Mouse (Mus musculus): Measurements from ENCODE around the gene Smarcc1. TPM values are rescaled to one million over a fixed set of nuclear protein-coding genes. Genes with fewer than 3 reads are reported as not detected.

The Smarcc1 gene
- polyA plus RNA-seq, 1 experiment from 2014 or later = 58.1 TPM

DNA sequence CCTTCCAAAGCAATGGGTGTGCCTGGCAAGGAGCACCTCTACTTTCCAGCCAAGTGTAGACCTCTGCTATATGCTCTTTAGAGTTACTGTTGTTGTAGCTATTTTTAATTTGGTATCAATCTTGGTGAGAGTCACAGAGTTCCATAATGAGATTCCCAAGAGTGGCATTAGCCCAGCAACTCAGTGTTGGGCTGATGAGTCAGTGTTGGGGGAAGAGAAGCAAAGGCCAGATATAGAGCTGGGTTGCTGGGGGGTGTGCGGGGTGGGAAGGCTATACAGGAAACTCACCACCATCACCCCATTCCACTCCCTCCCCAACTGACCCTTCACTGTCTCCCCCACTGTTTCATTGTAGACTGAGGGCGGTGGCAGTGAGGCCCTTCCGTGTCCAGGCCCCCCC lies 36.4 kb upstream of the Smarcc1 start:
- H3K4me3 ChIP-seq (replicated peaks; ENCODE audit: low read depth, low read length) = no peak overlapping the region
- ATAC-seq (replicated peaks; ENCODE audit: low FRiP score, low read depth) (0 out of 2 replicates have a peak, but pooled peaks have one; percentile 16), DNase-seq (ENCODE audit: low spot score) (no peak)
- no peaks in the 10 kb centered on the region for H3K27me3 ChIP-seq (ENCODE audit: insufficient read depth, low read length)
- H3K4me1 ChIP-seq (replicated peaks; ENCODE audit: insufficient read depth, low read length) = no peaks in the 10 kb centered on the region
- TF ChIP-seq CTCF (IDR thresholded peaks at IDR 0.05; ENCODE audit: low read depth) = no peak
- H3K9me3 ChIP-seq (replicated peaks; ENCODE audit: low read length) = no peaks in the 10 kb centered on the region
- H3K36me3 ChIP-seq (ENCODE audit: insufficient read depth, low read length) = peaks cover 58% of the 10 kb centered on the region
- no peak overlapping the region for H3K4me2 ChIP-seq (ENCODE audit: low read length)
- 92% methylated on average over 3 of the region's 3 CpGs for WGBS
- no peak overlapping the region for H3K27ac ChIP-seq
- no peak overlapping the region for H3K9ac ChIP-seq (ENCODE audit: low read depth, low read length)

DNA sequence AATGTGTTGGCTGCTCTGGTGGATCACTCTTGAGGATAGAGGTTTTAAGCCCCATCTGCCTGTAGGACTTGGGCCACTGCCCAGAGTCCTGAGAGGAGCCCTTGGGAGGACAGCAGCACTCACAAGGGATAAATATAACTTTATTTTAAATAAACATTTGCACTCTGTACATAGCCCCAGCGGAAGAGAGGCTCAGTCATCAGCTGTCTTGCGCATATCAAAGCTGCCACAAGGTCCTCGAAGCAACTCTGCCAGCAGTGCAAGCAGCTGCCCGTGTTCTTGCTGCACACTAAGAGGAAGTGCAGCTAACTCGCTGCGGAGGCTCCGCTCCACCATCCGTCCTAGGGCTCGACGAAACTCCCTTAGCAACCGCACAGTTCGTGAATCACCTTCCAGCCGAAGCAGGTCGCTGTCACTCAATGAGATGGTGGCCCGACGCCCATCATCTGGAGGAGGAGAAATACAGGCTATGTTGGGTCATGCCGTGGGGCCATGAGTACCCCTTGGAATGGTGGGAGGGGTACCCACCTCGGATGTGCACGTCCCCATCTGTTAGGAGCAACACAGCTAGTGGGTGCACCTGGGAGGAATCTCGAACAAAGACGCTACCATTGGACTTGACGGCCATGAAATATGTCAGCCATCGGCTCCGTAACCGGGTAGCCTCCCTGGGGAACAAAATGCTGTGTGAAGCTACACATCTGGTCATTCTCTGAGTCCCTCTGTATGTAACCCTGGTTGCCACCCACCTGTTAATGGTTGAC lies 33.1 kb upstream of the Smarcc1 start:
- H3K36me3 ChIP-seq (ENCODE audit: insufficient read depth, low read length) = peaks cover 85% of the 10 kb centered on the region
- H3K9me3 ChIP-seq (replicated peaks; ENCODE audit: low read length) = no peaks in the 10 kb centered on the region
- no peaks in the 10 kb centered on the region for H3K27me3 ChIP-seq (ENCODE audit: insufficient read depth, low read length)
- no peak overlapping the region for H3K27ac ChIP-seq
- no peak overlapping the region for H3K9ac ChIP-seq (ENCODE audit: low read depth, low read length)
- no peak overlapping the region for H3K4me2 ChIP-seq (ENCODE audit: low read length)
- H3K4me3 ChIP-seq (replicated peaks; ENCODE audit: low read depth, low read length) = no peak overlapping the region
- no peak for ATAC-seq (replicated peaks; ENCODE audit: low FRiP score, low read depth)
- no peaks in the 10 kb centered on the region for H3K4me1 ChIP-seq (replicated peaks; ENCODE audit: insufficient read depth, low read length)
- WGBS = 75% methylated on average over 25 of the region's 25 CpGs
- DNase-seq (ENCODE audit: low spot score) = peak; percentile 21
- no peak for TF ChIP-seq CTCF (IDR thresholded peaks at IDR 0.05; ENCODE audit: low read depth)

DNA sequence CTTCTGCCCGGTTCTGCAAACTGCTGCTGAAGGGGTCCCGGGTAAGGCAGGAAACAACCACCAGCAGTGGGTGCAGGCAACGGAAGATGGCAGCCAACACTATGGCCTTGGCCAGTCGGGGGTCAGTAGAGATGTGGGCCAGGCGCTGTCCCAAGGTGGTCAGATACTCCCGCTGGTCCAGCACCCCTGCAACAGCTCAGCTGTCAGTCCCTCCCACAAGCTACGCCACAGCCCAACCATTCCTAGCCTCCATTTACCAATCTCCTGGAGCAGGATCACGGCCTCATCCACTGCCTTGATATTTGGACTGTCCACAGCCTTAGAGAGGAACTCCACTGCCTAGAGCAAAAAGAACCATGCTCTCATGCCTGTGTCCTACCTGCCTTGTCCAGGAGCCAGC lies 31.8 kb upstream of the Smarcc1 start:
- 85% methylated on average over 8 of the region's 8 CpGs for WGBS
- Histone ChIP-seq H3K27me3 (ENCODE audit: insufficient read depth, low read length) (no peaks in the 10 kb centered on the region), H3K27ac (no peak overlapping the region), H3K9me3 (replicated peaks; ENCODE audit: low read length) (no peaks in the 10 kb centered on the region), H3K36me3 (ENCODE audit: insufficient read depth, low read length) (peaks cover 85% of the 10 kb centered on the region), H3K4me3 (replicated peaks; ENCODE audit: low read depth, low read length) (no peak overlapping the region), H3K4me2 (ENCODE audit: low read length) (no peak overlapping the region), H3K4me1 (replicated peaks; ENCODE audit: insufficient read depth, low read length) (no peaks in the 10 kb centered on the region), H3K9ac (ENCODE audit: low read depth, low read length) (no peak overlapping the region)
- TF ChIP-seq CTCF (IDR thresholded peaks at IDR 0.05; ENCODE audit: low read depth) = no peak
- DNase-seq (ENCODE audit: low spot score) = no peak
- ATAC-seq (replicated peaks; ENCODE audit: low FRiP score, low read depth) = no peak

GRCm38 (mm10) chr9:110093303-110093702 lies 24.2 kb upstream of the Smarcc1 start:
- H3K4me2 ChIP-seq (ENCODE audit: low read length) = no peak overlapping the region
- no peaks in the 10 kb centered on the region for H3K9me3 ChIP-seq (replicated peaks; ENCODE audit: low read length)
- TF ChIP-seq CTCF (IDR thresholded peaks at IDR 0.05; ENCODE audit: low read depth) = peak; percentile 21; the same call in 1 of the 2 replicates
- no peak for ATAC-seq (replicated peaks; ENCODE audit: low FRiP score, low read depth)
- 87% methylated on average over 4 of the region's 4 CpGs for WGBS
- no peak overlapping the region for H3K9ac ChIP-seq (ENCODE audit: low read depth, low read length)
- no peak for DNase-seq (ENCODE audit: low spot score)
- H3K36me3 ChIP-seq (ENCODE audit: insufficient read depth, low read length) = peaks cover 77% of the 10 kb centered on the region
- H3K27ac ChIP-seq = no peak overlapping the region
- H3K4me1 ChIP-seq (replicated peaks; ENCODE audit: insufficient read depth, low read length) = no peaks in the 10 kb centered on the region
- H3K27me3 ChIP-seq (ENCODE audit: insufficient read depth, low read length) = no peaks in the 10 kb centered on the region
- no peak overlapping the region for H3K4me3 ChIP-seq (replicated peaks; ENCODE audit: low read depth, low read length)

GRCm38 (mm10) chr9:110094761-110095160 lies 22.7 kb upstream of the Smarcc1 start:
- Histone ChIP-seq H3K4me1 (replicated peaks; ENCODE audit: insufficient read depth, low read length) (no peaks in the 10 kb centered on the region), H3K36me3 (ENCODE audit: insufficient read depth, low read length) (peaks cover 70% of the 10 kb centered on the region), H3K4me3 (replicated peaks; ENCODE audit: low read depth, low read length) (no peak overlapping the region), H3K9me3 (replicated peaks; ENCODE audit: low read length) (no peaks in the 10 kb centered on the region), H3K27ac (no peak overlapping the region), H3K4me2 (ENCODE audit: low read length) (no peak overlapping the region), H3K9ac (ENCODE audit: low read depth, low read length) (no peak overlapping the region), H3K27me3 (ENCODE audit: insufficient read depth, low read length) (no peaks in the 10 kb centered on the region)
- TF ChIP-seq CTCF (IDR thresholded peaks at IDR 0.05; ENCODE audit: low read depth) = no peak
- ATAC-seq (replicated peaks; ENCODE audit: low FRiP score, low read depth) (no peak), DNase-seq (ENCODE audit: low spot score) (no peak)
- WGBS = 99% methylated on average over 4 of the region's 4 CpGs

DNA sequence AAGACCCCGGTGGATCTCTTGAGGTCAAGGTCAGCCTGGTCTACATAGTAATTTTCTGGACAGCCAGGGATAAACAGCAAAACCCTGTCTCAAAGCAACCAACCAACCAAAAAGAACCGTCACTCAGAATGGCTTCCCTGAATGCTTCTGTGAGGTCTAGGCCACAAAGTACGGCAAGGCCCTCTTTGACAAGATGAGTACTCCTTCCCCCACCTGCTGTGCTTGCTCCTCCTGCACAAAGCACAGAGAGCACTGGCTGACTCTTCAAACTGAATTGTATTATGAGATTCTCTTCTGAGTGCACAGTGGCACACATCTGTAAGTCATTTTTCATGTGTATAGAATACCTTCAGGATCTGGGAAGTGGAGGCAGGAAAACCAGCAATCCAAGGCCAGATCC lies 19.7 kb upstream of the Smarcc1 start:
- no peak overlapping the region for H3K4me3 ChIP-seq (replicated peaks; ENCODE audit: low read depth, low read length)
- ATAC-seq (replicated peaks; ENCODE audit: low FRiP score, low read depth) = no peak
- H3K4me2 ChIP-seq (ENCODE audit: low read length) = no peak overlapping the region
- TF ChIP-seq CTCF (IDR thresholded peaks at IDR 0.05; ENCODE audit: low read depth) = no peak
- no peak overlapping the region for H3K9ac ChIP-seq (ENCODE audit: low read depth, low read length)
- H3K27ac ChIP-seq = no peak overlapping the region
- H3K4me1 ChIP-seq (replicated peaks; ENCODE audit: insufficient read depth, low read length) = peaks cover 5% of the 10 kb centered on the region; the same call in 1 of the 2 replicates
- peaks cover 40% of the 10 kb centered on the region for H3K36me3 ChIP-seq (ENCODE audit: insufficient read depth, low read length)
- WGBS = 91% methylated on average over 3 of the region's 3 CpGs
- no peaks in the 10 kb centered on the region for H3K27me3 ChIP-seq (ENCODE audit: insufficient read depth, low read length)
- no peak for DNase-seq (ENCODE audit: low spot score)
- H3K9me3 ChIP-seq (replicated peaks; ENCODE audit: low read length) = no peaks in the 10 kb centered on the region

All from kidney, postnatal 0 days (tissue).